Mouse (Mus musculus) frontal cortex, adult (tissue): ENCODE measurements at regions not wholly inside any gene's neighbourhood (a gene's known extent, or its start where the extent isn't known, plus 50 kb on each side); places are given as distances from the start of the nearest gene placed in this dataset.
A peak's percentile ranks its signal among the peaks of the same experiment; 100 is the strongest.

Source experiments
- ATAC-seq: cut with Nextera tagmentation; 2 replicates; pipeline ENCODE4 v1.9.2; 2017; ENCODE audit warnings: mild to moderate bottlenecking, moderate library complexity, mixed read lengths; ENCODE audit not compliant: low TSS enrichment

DNA sequence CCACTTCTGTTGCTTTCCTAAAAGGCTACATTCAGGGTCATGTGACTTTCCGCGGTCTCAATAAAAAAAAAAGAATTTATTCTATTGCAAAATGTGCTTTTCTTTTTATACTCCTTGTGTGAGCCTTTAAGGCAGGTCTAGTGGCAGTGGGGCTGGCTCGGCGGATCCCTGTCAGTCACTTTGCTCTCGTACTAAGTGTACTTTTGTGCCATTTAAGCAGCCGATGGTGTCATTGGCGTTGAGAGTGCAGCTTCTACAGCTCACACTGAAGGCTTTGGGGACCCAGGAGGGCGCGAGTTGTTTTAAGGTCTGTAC is 313.1 kb downstream of the Mtx2 start:
- no peak for ATAC-seq

DNA sequence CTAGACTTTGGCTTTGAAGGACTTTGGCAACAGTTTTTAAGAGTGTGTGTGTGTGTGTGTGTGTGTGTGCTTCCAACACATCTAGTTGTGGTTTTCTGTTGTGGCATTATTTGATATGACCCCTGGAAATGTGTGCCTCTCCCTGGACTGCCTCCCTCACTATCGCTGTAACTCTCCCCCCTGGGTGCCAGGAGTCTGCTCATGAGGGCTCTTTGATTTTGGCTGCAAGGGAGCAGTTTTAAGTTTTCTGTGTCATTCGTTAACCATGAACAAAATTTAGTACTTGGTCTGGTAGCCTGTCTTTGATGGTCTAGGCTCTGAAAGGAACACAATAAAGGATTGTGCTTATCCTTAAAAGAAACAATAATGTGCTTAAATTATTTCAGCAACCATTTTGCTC is 313.9 kb downstream of the Mtx2 start:
- no peak for ATAC-seq

DNA sequence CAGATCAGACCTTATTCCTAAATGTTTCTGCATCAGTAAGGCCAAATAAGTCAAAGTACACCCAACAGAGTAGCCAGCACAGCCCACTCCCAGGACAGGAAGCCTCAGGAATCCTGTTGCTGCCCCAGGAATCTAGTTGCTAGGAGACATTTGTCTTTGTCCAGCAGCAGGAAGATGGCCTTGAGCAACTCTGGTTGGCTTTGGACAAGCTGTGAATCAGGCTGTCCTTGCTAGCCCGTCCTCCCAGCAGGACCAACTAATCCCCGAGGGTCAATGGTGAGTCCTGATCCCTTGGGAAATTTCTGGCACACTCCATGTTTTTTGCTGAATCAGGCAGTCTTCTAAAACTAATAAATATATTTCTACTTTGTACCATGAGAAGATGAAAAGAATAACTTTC is 317.1 kb downstream of the Mtx2 start:
- no peak for ATAC-seq

DNA sequence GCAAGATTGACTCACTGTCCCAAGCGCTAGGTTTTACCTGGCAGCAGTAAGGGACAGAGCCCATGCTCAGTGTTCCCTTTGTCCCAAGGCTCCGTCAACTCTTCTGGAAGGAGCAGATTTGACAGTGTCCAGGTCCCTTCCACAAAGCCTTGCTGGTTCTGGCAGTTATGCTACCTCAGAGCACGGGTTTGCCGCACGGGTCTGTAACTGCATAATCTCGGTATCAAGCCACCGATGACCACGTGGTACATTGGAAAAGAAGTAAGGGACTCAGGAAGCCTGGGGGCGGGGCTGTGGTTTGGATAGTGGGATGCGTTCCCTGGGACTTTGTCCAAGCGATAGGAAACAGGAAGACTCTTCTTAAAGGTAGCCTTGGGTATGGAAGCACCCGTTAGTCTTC is 319.3 kb downstream of the Mtx2 start:
- ATAC-seq = no peak

DNA sequence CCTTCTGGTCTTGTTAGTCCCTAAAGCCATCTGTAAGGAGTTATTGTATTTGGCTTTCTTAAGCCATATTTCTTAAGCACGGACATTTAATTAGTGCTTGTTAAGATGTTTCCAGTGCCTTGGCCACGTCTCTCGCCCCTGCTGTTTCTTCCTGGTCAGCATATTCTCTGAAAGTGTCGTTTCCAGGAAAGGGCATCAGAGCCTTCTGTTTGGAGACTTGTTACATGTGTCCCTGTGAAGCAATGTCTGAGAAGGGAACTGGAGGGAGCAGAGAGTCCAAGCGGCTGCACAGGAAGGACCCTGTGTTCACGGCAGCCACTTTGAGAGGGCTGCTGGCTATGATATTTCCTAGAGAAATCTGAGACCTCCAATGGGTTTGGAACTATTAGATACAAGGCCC is 320.7 kb downstream of the Mtx2 start:
- no peak for ATAC-seq

DNA sequence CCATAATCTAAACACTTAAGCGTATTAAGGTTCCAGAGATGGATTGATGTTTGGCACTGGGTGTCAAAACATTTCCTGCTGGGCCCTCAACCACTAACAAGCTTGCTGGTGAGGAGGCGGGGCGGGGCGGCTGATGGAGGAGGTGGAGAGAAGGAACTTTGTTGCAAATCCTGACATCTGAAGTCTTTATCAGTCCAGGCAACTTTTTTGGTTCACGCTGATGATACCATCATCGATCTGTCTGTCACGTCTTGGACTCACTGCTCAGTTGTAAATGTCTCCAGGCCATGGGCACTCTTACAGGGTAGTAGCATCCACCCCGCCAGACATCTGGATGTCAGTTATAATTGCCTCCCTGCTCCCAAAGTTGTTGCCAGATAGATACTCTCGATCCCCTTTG is 321.8 kb downstream of the Mtx2 start:
- no peak for ATAC-seq

DNA sequence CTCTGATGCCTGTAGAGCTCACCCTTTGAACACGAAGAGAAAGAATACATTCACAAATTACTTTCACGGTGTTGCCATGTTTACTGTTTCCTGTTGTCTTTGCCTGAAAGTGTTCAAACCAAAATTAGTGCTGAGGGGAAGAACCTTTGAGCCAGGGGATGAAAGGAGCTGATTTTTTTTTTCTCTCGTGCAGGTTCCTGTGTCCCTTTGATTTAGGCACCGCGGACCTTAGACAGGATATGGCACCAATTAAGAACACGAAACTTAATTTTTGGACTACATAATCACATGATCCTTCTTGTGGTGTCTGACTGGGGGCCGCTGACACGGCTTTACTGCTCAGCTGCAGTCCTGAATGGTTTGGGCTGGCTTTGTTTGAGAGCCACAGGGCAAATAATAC is 322.4 kb downstream of the Mtx2 start:
- no peak for ATAC-seq

DNA sequence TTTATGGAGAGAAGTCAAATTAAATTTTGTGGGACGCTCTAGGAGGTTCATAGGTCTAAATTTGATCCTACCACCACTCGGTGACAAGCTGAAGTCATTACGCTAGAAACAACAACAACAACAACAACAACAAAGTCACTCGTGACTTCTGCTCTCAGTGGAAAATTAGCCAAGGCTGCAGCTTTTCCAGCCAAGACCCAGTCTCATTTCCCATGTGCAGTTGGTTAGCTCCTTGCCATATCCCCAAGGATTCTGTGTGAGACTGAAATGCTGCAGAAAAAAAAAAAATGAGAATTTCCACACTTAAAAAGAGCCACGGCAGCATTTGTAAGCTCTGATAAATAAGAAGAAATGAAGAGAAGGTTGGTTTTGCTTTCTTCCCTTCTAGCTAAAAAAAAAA is 323.4 kb downstream of the Mtx2 start:
- no peak for ATAC-seq

DNA sequence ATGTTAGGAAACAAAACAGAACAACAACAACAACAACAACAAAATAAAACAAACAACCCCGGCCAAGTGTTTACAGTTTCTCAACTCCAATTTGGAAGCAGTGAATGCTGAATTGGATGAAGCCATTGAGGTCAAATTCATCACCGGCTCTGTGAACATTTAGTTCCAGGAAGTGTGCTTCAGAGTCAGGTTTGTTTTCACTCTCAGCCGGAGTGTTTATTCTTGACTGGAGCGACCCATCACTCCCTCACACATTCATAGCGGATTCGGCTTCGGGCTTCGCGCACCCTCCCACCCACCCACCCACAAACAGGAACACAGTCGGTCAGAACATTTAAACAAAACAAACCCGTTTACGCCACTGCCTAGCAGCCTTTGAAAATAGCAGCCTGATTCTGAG is 324.0 kb downstream of the Mtx2 start:
- no peak for ATAC-seq

DNA sequence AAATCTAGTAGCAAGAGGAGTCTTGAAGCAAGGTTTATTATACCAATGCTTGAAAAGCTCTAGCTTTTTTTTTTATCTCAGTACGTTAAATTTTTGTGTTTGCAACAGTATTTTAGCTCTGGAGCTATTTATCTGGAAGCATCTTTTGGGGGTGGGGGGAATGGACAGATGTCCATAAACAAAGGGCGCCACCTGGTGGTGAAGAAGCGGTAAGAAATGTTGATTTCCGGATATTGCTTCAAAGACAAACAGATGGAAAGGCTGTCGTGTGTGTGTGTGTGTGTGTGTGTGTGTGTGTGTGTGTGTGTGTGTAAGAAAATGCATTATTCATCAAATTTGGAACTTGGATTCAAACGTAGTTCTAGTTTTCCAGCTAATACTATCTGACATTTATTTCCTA is 325.4 kb downstream of the Mtx2 start:
- ATAC-seq = no peak

DNA sequence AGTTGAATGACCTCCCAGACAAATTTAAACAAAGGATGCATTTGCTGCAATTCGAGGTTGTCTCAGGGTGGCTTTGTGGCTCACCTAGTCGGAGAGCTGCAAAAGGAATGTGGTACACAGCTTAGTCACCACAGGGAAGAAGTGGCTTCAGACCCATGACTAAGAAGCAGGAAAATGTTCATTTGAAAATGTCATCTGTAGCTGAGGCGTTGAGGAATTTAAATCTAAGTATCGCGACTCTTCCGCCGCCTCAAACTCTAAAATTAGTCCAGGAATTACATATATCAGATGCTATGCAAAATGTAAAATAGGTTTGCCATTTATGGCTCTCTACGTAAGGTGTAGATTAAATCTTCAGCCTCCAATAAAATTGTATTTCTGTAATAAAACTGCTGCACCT is 325.9 kb downstream of the Mtx2 start:
- ATAC-seq = peak; percentile 86

DNA sequence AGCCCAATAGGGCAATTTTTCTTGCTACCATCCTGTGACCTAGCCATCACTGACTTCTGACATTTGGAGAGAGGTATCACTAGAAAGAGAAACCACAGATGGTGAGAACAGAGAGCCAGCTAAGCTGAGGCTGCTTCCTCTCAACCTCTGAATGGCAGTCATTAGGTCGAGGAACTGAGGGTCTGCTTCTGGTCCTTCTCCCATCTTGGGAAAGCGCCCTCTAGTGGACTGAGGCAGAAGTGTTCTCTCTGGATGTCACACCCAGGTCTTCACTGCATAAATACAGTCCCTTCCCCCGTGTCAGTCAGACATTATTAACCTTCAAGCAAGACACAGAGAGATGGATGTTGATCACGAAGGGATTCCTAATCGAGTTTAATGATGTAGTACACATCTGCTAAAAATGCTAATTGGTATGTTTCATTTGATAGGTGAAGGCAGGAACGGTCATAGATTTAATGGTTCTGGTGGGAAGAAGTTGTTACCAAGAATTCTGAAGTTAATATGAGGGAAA is 326.9 kb downstream of the Mtx2 start:
- ATAC-seq = no peak

DNA sequence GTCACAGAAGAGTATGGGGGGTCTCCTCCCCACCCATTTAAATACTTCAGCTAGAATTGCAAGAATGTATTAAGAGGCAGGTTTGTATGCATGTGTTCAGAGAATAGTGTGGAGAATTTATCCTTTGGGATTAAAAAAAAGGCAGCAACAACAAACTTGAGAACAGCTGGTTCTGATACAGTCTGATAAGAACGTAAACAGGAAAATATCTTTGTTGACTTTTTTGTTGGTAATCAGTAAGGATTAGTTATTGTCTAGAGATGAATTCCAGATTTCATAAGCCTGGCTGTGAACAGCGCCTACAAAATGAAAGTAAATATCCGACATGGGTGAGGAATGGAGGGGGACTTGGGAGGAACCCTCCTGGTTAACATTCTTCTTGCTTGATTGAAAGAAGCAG is 328.8 kb downstream of the Mtx2 start:
- ATAC-seq = no peak

DNA sequence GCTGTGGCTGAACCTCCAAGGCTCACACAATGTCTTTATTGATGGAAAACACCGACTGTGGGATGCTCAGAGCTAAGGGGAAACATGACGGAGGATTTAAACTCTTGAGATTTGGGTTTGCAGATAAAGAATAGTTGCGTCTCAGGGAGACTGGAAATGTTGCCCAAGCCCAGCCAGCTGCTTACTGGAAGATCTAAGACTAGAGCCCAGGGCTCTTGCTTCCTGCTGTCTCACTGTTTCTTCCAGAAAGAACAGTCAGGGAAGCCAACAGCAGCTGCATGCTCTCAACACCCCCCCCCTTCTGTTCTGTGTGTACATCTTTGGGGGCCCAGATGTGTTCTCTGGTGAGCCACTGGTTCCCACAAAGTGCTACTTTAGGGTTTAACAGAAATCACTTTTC is 333.0 kb downstream of the Mtx2 start:
- no peak for ATAC-seq

DNA sequence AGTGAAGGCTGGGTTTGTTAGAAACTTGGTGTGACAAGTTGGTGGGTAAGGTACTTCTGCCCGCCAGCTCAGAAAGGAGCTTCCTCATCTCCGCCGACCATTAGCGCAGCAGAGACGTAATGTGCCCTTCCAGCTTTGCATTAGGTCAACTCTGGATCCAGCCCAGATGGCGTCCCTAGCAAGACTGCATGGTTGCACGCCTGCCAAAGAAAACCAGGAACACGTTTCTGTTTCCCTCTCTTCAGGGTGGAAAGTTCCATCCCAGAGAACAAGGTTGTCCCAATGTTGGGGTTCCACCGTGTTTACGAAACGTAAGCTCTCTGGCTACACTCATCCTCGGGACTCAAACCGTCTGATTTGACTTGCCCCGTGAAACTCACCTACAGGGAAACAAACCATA is 335.5 kb downstream of the Mtx2 start:
- ATAC-seq = no peak

DNA sequence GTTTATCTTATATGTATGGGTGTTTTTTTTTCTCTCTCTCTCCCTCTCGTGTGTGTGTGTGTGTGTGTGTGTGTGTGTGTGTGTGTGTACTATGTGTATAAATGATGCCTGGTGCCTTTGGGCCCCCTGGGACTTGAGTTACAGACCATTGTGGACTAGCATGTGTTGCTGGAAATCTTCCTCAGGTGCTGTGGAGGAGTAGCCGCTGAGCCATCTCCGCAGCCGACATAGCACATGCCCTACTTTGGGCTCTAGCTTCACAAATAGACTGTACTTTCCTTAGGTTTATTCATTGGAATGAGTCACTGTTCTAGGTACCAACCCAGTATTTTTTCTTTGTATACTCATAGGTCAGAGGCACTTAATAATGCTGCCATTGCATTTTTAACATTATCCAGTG is 339.4 kb downstream of the Mtx2 start:
- peak; percentile 88 for ATAC-seq

DNA sequence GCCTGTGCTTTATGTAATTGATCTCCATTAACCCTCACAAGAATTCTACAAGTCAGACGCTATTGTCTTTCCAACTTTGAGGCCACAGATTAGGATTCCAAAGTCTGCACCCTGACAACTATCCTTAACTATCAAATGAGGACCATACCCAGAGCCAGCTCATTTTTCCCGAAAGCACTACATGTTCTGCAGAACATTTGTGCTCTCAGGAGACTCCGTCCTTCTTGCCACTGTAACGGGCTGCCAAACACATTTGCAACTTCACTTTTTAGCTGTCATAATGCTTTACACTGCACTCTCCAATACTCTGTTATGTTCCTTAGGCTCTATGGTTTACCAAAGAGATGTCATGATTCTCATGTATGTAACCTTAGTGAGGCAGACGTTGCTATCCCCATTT is 350.7 kb downstream of the Mtx2 start:
- no peak for ATAC-seq

DNA sequence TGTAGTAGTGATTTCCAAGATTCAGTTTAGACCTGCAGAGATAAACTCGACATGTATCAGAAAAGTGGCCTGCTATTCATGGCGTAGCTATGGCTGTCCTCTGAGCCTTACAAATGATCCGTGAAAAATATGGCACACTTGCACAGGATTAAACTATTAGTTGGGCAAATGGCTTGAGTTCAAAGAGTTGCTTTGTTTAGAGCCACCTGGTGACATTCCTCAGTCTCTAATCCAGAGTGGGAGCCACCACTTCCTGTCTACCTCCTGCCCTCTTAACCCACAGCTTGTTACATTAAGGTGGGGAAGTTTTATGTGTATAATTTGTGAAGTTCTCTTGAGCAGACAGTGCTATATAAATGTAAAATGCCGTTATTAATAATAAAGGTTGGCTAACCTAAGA is 357.7 kb downstream of the Mtx2 start:
- ATAC-seq = no peak

DNA sequence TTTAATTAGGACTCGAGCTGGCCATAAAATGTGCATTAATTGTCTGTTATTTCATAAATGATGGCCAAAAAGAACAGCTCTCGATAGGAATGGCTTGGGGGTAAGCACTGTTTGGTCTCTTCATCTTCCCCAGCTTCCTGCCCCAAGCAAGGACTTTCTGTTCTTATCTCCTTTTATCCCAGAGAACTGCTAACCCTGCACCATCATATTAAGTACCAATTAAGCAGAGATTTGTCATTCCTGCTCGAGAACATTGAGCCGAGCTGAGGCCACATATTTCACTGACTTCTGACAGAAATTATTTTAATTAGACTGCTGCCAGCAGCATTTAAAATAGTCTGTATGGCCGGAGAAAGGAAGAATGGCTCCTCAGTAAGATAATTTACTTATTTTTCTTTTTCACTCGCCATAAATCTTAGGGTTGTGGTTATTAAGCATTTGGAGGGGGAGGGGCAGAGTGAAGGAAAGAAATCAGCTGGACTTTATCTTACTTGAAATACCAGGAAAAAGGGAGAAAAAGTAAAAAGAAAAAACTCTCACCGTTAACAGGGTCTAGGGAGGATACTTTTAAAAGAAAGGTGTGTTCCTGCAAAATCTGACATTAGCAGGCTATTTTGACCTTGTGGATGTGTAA is 377.1 kb downstream of the Mtx2 start:
- no peak for ATAC-seq

DNA sequence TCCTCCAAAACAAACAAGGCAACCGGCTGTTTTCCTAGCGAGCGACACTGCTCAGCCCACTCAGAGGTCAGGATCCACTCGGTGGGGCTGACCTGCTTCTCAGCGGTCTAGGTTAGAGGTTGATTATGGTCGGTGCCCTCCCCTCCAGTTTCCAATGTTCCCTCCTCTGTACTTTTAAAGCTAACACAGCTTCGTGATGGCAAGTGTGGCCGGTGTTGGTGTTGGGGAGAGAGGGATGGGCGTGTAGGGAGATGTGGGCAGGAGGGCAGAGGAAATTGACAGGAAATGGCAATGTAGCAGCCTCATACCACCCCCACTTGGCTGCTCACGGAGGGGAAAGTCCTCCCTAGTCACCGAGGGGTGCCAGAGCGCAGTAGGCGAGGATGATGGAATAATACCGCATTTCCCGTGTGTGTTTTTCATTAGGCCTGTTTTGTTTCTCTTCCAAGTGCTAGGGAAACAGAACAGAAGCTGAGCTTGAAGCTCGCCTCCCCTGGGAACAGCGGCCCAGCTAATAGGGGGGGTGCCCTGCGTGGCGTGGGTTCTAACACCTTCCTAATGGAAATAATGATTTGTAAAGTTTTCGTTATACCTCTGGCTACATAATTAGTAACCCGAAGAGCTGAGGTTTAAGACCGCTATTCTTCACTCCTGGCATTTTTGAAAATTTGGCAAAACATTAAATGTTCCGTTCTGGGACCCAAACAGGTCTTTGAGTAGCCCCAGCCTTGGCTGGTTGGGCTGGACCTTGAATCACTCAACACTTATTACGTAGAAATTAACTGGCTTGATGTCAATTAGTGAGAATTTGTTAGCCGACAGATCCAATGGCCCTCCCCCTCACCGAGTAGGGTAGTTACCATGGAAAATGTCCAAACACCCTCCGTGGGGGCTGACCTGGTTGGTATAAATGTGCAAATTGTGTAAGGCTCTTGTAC is 383.5 kb downstream of the Mtx2 start:
- ATAC-seq = no peak

DNA sequence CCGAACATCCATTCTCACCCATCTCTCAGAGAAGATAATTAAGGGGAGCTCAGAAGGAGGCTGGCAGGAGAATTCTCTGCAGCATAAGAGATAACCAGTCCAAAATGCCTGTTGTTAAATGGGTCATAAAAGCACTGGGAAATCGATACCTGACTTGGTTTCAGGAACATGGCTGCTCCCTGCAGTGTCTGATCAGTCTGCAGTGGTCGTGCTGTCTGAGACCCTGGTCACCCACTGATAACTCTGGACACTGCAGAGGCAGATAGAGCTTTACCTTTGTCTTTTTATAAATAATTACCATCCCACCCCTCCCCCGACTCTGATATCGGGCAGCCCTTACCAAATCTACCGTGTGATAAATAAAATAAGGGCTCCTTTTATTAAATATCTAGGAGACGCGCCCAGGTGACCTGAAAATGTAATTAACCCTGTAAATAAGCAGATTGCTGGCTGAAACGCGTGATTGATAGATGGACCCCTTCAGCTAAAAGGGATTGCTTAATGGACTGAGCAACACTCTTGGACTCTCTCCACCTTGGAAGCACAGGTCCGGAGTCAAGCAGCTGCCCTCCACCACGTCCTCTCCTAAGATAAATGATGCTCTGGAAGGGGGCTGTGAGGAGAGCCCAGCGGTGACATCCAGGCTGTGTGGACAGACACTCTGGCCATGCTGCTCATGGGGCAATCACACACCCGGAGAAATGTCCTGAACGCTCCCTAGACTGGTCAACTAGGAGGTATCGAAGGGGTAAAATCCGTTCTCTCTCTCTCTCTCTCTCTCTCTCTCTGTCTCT is 384.4 kb downstream of the Mtx2 start:
- no peak for ATAC-seq

DNA sequence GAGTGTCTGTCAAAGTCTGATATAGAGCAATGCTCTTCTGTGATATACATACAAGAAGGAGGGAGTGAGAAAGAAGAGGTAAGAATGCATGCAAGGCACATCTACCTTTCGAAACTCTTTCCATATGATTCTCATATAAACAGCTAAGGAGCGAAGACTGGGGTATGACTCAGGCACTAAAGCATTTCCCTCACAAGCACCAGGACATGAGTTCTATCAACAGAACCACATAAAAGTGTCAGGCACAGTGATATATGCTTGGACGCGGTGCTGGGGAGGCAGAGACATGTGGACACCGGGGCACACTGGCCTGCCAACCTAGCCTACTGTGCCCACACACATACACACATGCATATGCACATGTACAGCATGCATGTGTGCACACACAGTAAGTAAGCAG is 391.3 kb downstream of the Mtx2 start:
- no peak for ATAC-seq
